Mouse (Mus musculus) bone marrow, adult 2 months (tissue): Measurements from ENCODE around the gene Trim46.

ENCODE experiments used
- CTCF ChIP-seq: fragments of 200-500 bp; IDR thresholded peaks from 2 replicates; pipeline ENCODE4 v1.5.1; 2011; ENCODE audit warnings: low read length, control low read depth; ENCODE audit not compliant: control insufficient read depth, insufficient read depth
- POLR2A ChIP-seq: fragments of 200-500 bp; IDR thresholded peaks from 2 replicates; pipeline ENCODE4 v1.6.1; 2011; ENCODE audit warnings: low read depth, mild to moderate bottlenecking, control low read depth, low read length, borderline replicate concordance; ENCODE audit not compliant: control insufficient read depth

DNA sequence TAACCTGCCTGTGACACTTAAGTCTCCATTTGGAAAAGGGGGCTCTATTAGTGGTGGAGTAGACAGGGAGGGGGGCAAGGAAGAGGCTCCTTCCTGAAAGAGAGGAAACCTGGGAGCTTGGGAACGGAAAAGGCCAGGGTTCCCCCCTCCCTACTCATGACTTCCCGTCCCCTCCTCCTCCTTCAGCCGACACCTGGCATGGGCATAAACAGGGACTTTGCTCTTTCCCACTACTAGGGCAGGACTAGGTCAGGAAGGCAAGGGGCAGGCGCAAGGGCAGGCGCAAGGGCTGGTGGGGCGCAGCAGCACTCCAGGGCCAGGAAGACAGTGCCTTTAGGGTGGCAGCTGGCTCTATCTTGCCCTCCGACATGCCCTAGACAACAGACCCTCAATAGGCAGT lies 32.0 kb upstream of the Trim46 start:
- TF ChIP-seq CTCF (no peak), POLR2A (no peak)
